Mouse (Mus musculus): ENCODE data around the gene Gm8334.
"Not testable (repeated sequence)": the region's sequence is repeated elsewhere in the genome, so short reads cannot be mapped to it uniquely, and the experiment has no call there.

Gm8334 gene

GRCm38 (mm10) chrX:148615053-148615452 lies at the start of gene Gm8334:
Gm8334 (minus strand) TSS chrX:148615153.
- not testable (repeated sequence) for DNase-seq

DNA sequence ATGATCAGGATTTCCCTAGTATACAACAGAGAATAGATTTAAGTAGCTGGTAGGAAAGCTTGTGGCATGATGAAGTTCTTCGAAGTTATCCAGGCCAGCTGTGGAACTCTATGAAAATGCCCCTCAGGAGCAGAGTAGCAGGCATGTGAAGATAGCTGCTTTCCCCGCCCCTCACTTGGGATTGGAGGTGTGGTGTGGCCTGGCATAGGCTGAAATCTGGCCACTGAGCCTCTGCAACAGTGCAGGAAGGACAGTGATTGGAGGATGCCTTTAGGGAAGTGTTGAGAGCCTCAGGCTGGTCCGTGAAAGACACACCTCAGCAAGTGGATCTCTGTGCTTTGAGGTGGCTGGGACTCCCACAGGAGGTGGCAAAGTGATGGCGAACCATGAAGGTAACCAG lies 48.3 kb upstream of the Gm8334 start, which contains the start of gene Gm15127:
Gene Gm15127 (plus strand): TSS at position 301 of the 400 bp plus-strand sequence.
- not testable (repeated sequence) for DNase-seq

Data from kidney, postnatal 10 days (tissue).